Mouse (Mus musculus): ENCODE measurements around the gene Bpifa2.

DNA sequence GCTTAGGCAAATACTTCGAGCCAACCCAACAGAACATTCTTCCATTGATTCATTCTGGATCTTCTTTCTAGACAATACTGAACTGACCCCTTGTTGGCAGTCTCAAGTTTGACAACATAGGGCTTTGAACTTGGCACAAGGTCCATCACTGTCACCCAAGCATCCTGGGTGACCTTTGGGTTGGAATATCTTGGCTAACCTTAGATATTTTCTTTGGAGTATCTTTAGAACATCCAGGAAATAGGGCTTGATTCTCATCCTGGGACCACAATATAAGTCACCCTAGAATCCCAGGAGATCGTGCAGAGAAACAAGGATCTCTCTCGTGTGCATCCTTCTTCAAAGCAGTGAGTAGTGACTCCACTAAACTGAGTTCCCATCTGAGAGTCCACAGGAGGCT is at the start of gene Bpifa2:
- TF ChIP-seq CTCF (IDR thresholded peaks at IDR 0.05; ENCODE audit: low read depth, low read length) = no peak
- TF ChIP-seq POLR2A (IDR thresholded peaks at IDR 0.05; ENCODE audit: extremely low read depth, insufficient read depth, low read length) = no peak

Data from liver, adult 2 months (tissue).